8 mouse cellular contexts compared by ENCODE assay signal in the genomic region with DNA sequence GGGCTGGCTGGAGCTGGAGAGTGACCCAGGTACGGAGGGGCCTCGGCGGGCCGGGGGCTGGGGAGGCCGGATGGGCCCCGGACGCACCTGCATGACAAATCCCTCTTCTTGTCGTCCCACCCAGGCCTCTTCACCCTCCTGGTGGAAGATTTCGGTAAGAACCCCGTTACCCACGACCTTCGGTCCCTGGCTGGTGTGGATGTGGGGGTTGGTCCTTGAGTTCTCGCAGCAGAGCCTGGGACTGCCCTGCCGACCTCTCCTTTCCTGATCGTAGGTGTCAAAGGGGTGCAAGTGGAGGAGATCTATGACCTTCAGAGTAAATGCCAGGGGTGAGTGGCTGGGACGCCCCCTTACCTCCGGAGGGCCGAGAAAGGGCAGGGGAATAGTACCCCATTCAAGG. TPM values are rescaled to one million over a fixed set of nuclear protein-coding genes. Genes with fewer than 3 reads are reported as not detected.
DNase-seq lines count a peak whose midpoint lies in the region; ATAC-seq and TF ChIP-seq lines count a peak whose summit lies in the region.

No protein-coding gene starts in this region.

- H3K4me1 ChIP-seq in heart, embryonic 16.5 days (ENCODE audit: control insufficient read depth, insufficient read depth, low read length): peaks cover 14% of the 10 kb centered on the region
- peaks cover 3 to 14% of the 10 kb centered on the region in 2 experiments; a peak in 3 of 4 replicates for H3K4me1 ChIP-seq in MEL (ENCODE audit: control insufficient read depth in 1 of 2, insufficient read depth in 2 of 2, low read length in 2 of 2)
- H3K4me1 ChIP-seq in hindbrain, embryonic 11.5 days (replicated peaks; ENCODE audit: control insufficient read depth, insufficient read depth, low read length): no peaks in the 10 kb centered on the region; the same call in 1 of the 2 replicates
- H3K4me1 ChIP-seq in midbrain, embryonic 11.5 days (ENCODE audit: control insufficient read depth, insufficient read depth, low read length): peaks cover 11% of the 10 kb centered on the region; the same call in 1 of the 2 replicates

- ATAC-seq in heart, embryonic 16.5 days (replicated peaks; ENCODE audit: extremely low read depth, insufficient read depth, low FRiP score): no peak; the same call in none of the 2 replicates
- peak; percentile 76; the same call in 1 of the 2 replicates for ATAC-seq in hindbrain, embryonic 11.5 days (ENCODE audit: low FRiP score)
- no peak for ATAC-seq in midbrain, embryonic 11.5 days (ENCODE audit: low FRiP score)

- peak overlapping the region; percentile 71 for H3K4me2 ChIP-seq in heart, embryonic 16.5 days (ENCODE audit: low read depth, low read length)
- peak overlapping the region; percentile 80 for H3K4me2 ChIP-seq in hindbrain, embryonic 11.5 days (replicated peaks; ENCODE audit: low read depth, low read length)
- H3K4me2 ChIP-seq in midbrain, embryonic 11.5 days: peak overlapping the region; percentile 91

- no peak for TF ChIP-seq POLR2A in MEL (IDR thresholded peaks at IDR 0.05; ENCODE audit: control insufficient read depth in 1 of 2, insufficient read depth in 1 of 2, low read depth in 1 of 2, low read length in 2 of 2, poor library complexity in 1 of 2)

- H3K4me3 ChIP-seq in heart, embryonic 16.5 days (ENCODE audit: low read length): peak overlapping the region; percentile 91
- peak overlapping the region; percentile 95 to 99 for H3K4me3 ChIP-seq in MEL (ENCODE audit: control insufficient read depth in 1 of 2, insufficient read depth in 1 of 2, low read depth in 2 of 2, low read length in 2 of 2)
- peak overlapping the region; percentile 96 for H3K4me3 ChIP-seq in hindbrain, embryonic 11.5 days (ENCODE audit: low read depth, low read length)
- H3K4me3 ChIP-seq in midbrain, embryonic 11.5 days (ENCODE audit: low read depth, low read length): peak overlapping the region; percentile 98

- peak overlapping the region; percentile 75 for H3K27ac ChIP-seq in heart, embryonic 16.5 days (ENCODE audit: low read length)
- peak overlapping the region; percentile 52 for H3K27ac ChIP-seq in MEL (ENCODE audit: control insufficient read depth, low read depth, low read length)
- no peak overlapping the region for H3K27ac ChIP-seq in hindbrain, embryonic 11.5 days (ENCODE audit: low read depth, low read length)
- peak overlapping the region; percentile 14; the same call in 1 of the 2 replicates for H3K27ac ChIP-seq in midbrain, embryonic 11.5 days (ENCODE audit: low read depth, low read length)

- no peaks in the 10 kb centered on the region for H3K9me3 ChIP-seq in heart, embryonic 16.5 days (replicated peaks; ENCODE audit: control insufficient read depth, low read length)
- no peaks in the 10 kb centered on the region for H3K9me3 ChIP-seq in MEL (replicated peaks; ENCODE audit: insufficient read depth, low read length)
- no peaks in the 10 kb centered on the region for H3K9me3 ChIP-seq in hindbrain, embryonic 11.5 days (ENCODE audit: control insufficient read depth, low read length)
- no peaks in the 10 kb centered on the region for H3K9me3 ChIP-seq in midbrain, embryonic 11.5 days (ENCODE audit: control insufficient read depth, low read length)

- no peak for TF ChIP-seq EP300 in MEL (IDR thresholded peaks at IDR 0.05; ENCODE audit: low read depth in 1 of 2, low read length in 2 of 2)

- WGBS in heart, embryonic 16.5 days: under 1% methylated on average over 18 of the region's 18 CpGs
- WGBS in hindbrain, embryonic 11.5 days: 2% methylated on average over 18 of the region's 18 CpGs
- 3% methylated on average over 18 of the region's 18 CpGs for WGBS in midbrain, embryonic 11.5 days

- H3K27me3 ChIP-seq in heart, embryonic 16.5 days (ENCODE audit: control insufficient read depth, insufficient read depth, low read length): no peaks in the 10 kb centered on the region
- no peaks in the 10 kb centered on the region for H3K27me3 ChIP-seq in MEL (ENCODE audit: control insufficient read depth in 1 of 2, insufficient read depth in 2 of 2, low read length in 2 of 2)
- H3K27me3 ChIP-seq in hindbrain, embryonic 11.5 days (ENCODE audit: control insufficient read depth, insufficient read depth, low read length): no peaks in the 10 kb centered on the region
- H3K27me3 ChIP-seq in midbrain, embryonic 11.5 days (ENCODE audit: control insufficient read depth, insufficient read depth, low read length): no peaks in the 10 kb centered on the region

- peak overlapping the region; percentile 99 for H3K9ac ChIP-seq in heart, embryonic 16.5 days (ENCODE audit: low read length)
- peak overlapping the region; percentile 99 for H3K9ac ChIP-seq in MEL (ENCODE audit: control insufficient read depth, low read depth, low read length, poor library complexity, severe bottlenecking)
- H3K9ac ChIP-seq in hindbrain, embryonic 11.5 days (ENCODE audit: low read depth, low read length): peak overlapping the region; percentile 98
- H3K9ac ChIP-seq in midbrain, embryonic 11.5 days (ENCODE audit: low read length): peak overlapping the region; percentile 96

- peaks cover 20% of the 10 kb centered on the region for H3K79me2 ChIP-seq in MEL (ENCODE audit: control insufficient read depth, insufficient read depth, low read length, poor library complexity)

- no peak for TF ChIP-seq RAD21 in MEL (IDR thresholded peaks at IDR 0.05; ENCODE audit: low read depth, low read length)

- TF ChIP-seq CTCF in MEL (IDR thresholded peaks at IDR 0.05 in 2 of 3, conservative IDR thresholded peaks at IDR 0.05 in 1 of 3; ENCODE audit: control insufficient read depth in 1 of 3, insufficient read depth in 1 of 3, low read depth in 2 of 3, low read length in 3 of 3, poor library complexity in 1 of 3, severe bottlenecking in 1 of 3): no peak

- no peak for DNase-seq in heart, adult 9 months (ENCODE audit: low spot score in 2 of 2)
- DNase-seq in MEL (ENCODE audit: low read depth, low spot score): no peak
- no peak for DNase-seq in hindbrain, embryonic 11.5 days (ENCODE audit: low spot score)
- DNase-seq in midbrain, embryonic 11.5 days (ENCODE audit: low spot score, missing footprints): no peak
- no peak for DNase-seq in urinary bladder, adult 2 months (ENCODE audit: low spot score)
- no peak for DNase-seq in Muller cell, postnatal 12 days (ENCODE audit: inconsistent ontology term)
- no peak for DNase-seq in cerebellum, adult 11 months

- peaks cover 34% of the 10 kb centered on the region for H3K36me3 ChIP-seq in heart, embryonic 16.5 days (ENCODE audit: control insufficient read depth, insufficient read depth)
- H3K36me3 ChIP-seq in MEL (ENCODE audit: control insufficient read depth in 1 of 2, insufficient read depth in 2 of 2, low read length in 2 of 2): peaks cover 3 to 13% of the 10 kb centered on the region in 2 experiments; a peak in 3 of 4 replicates
- H3K36me3 ChIP-seq in hindbrain, embryonic 11.5 days (ENCODE audit: control insufficient read depth, insufficient read depth, low read length): peaks cover 8% of the 10 kb centered on the region; the same call in 1 of the 2 replicates
- peaks cover 24% of the 10 kb centered on the region for H3K36me3 ChIP-seq in midbrain, embryonic 11.5 days (ENCODE audit: control insufficient read depth, insufficient read depth, low read length)

RNA-seq across cellular contexts. Expression of a gene that starts 0.4 kb away (rescaled TPM):
- 54.5 and 56.4 TPM in 2 replicates for polyA plus RNA-seq in heart, embryonic 16.5 days (2015; fragmentation: Nextera tagmentation; extraction: Ambion mirVana)
- total RNA-seq in MEL (2012; rRNA removed): 70.1 and 85.4 TPM in 2 replicates
- polyA plus RNA-seq in MEL (2012; ENCODE audit: insufficient read depth in 1 of 2, insufficient read length in 2 of 2, low read depth in 1 of 2, low replicate concordance in 2 of 2, missing spikeins in 1 of 2): 100 to 1,000 TPM; 112 to 177 TPM
- 78.7 and 93.1 TPM in 2 replicates for polyA plus RNA-seq in hindbrain, embryonic 11.5 days (2014; fragmentation: Nextera tagmentation; extraction: Ambion mirVana)
- polyA plus RNA-seq in midbrain, embryonic 11.5 days (2014; fragmentation: Nextera tagmentation; extraction: Ambion mirVana): 95.7 and 95.9 TPM in 2 replicates
- polyA plus RNA-seq in urinary bladder, adult 2 months (2012; rRNA removed): 41.8 and 43.2 TPM in 2 replicates

RNA-seq across cellular contexts. Expression of a gene that starts 0.5 kb away (rescaled TPM):
- polyA plus RNA-seq in heart, embryonic 16.5 days (2015; fragmentation: Nextera tagmentation; extraction: Ambion mirVana): 9.5 TPM in 2 replicates
- 6.0 and 6.7 TPM in 2 replicates for total RNA-seq in MEL (2012; rRNA removed)
- 1 to 10 TPM in 1 of 2 experiments, not detected in 1; 7.6 TPM for polyA plus RNA-seq in MEL (2012; ENCODE audit: insufficient read depth in 1 of 2, insufficient read length in 2 of 2, low read depth in 1 of 2, low replicate concordance in 2 of 2, missing spikeins in 1 of 2)
- polyA plus RNA-seq in hindbrain, embryonic 11.5 days (2014; fragmentation: Nextera tagmentation; extraction: Ambion mirVana): 13.9 and 14.0 TPM in 2 replicates
- polyA plus RNA-seq in midbrain, embryonic 11.5 days (2014; fragmentation: Nextera tagmentation; extraction: Ambion mirVana): 12.5 and 14.3 TPM in 2 replicates
- 8.9 and 9.0 TPM in 2 replicates for polyA plus RNA-seq in urinary bladder, adult 2 months (2012; rRNA removed)

RNA-seq across cellular contexts. Expression of a gene that starts 34.0 kb away (rescaled TPM):
- 0.97 TPM in 2 replicates for polyA plus RNA-seq in heart, embryonic 16.5 days (2015; fragmentation: Nextera tagmentation; extraction: Ambion mirVana)
- 0.03 and 0.04 TPM in 2 replicates for total RNA-seq in MEL (2012; rRNA removed)
- polyA plus RNA-seq in MEL (2012; ENCODE audit: insufficient read depth in 1 of 2, insufficient read length in 2 of 2, low read depth in 1 of 2, low replicate concordance in 2 of 2, missing spikeins in 1 of 2): under 1 TPM in 1 of 2 experiments, not detected in 1; 0.25 TPM
- 0.42 and 0.51 TPM in 2 replicates for polyA plus RNA-seq in hindbrain, embryonic 11.5 days (2014; fragmentation: Nextera tagmentation; extraction: Ambion mirVana)
- 0.19 and 0.37 TPM in 2 replicates for polyA plus RNA-seq in midbrain, embryonic 11.5 days (2014; fragmentation: Nextera tagmentation; extraction: Ambion mirVana)
- polyA plus RNA-seq in urinary bladder, adult 2 months (2012; rRNA removed): 3.6 and 5.9 TPM in 2 replicates

RNA-seq across cellular contexts. Expression of a gene that starts 34.9 kb away (rescaled TPM):
- 331 and 376 TPM in 2 replicates for polyA plus RNA-seq in heart, embryonic 16.5 days (2015; fragmentation: Nextera tagmentation; extraction: Ambion mirVana)
- total RNA-seq in MEL (2012; rRNA removed): 49.1 and 53.0 TPM in 2 replicates
- polyA plus RNA-seq in MEL (2012; ENCODE audit: insufficient read depth in 1 of 2, insufficient read length in 2 of 2, low read depth in 1 of 2, low replicate concordance in 2 of 2, missing spikeins in 1 of 2): 100 to 1,000 TPM in 1 of 2 experiments, not detected in 1; 154 TPM
- 251 and 305 TPM in 2 replicates for polyA plus RNA-seq in hindbrain, embryonic 11.5 days (2014; fragmentation: Nextera tagmentation; extraction: Ambion mirVana)
- polyA plus RNA-seq in midbrain, embryonic 11.5 days (2014; fragmentation: Nextera tagmentation; extraction: Ambion mirVana): 243 and 258 TPM in 2 replicates
- 211 and 293 TPM in 2 replicates for polyA plus RNA-seq in urinary bladder, adult 2 months (2012; rRNA removed)

RNA-seq across cellular contexts. Expression of a gene that starts 43.5 kb away (rescaled TPM):
- 4,861 and 5,105 TPM in 2 replicates for polyA plus RNA-seq in heart, embryonic 16.5 days (2015; fragmentation: Nextera tagmentation; extraction: Ambion mirVana)
- total RNA-seq in MEL (2012; rRNA removed): not detected in 2 replicates
- polyA plus RNA-seq in MEL (2012; ENCODE audit: insufficient read depth in 1 of 2, insufficient read length in 2 of 2, low read depth in 1 of 2, low replicate concordance in 2 of 2, missing spikeins in 1 of 2): under 1 TPM in 1 of 2 experiments, not detected in 1; 0.19 TPM
- polyA plus RNA-seq in hindbrain, embryonic 11.5 days (2014; fragmentation: Nextera tagmentation; extraction: Ambion mirVana): 8.9 and 17.2 TPM in 2 replicates
- polyA plus RNA-seq in midbrain, embryonic 11.5 days (2014; fragmentation: Nextera tagmentation; extraction: Ambion mirVana): 0.40 and 0.80 TPM in 2 replicates
- polyA plus RNA-seq in urinary bladder, adult 2 months (2012; rRNA removed): 3.0 and 3.5 TPM in 2 replicates
